Mouse (Mus musculus) cerebellum, adult (tissue): ENCODE results near the gene Rundc1.
"Not testable (repeated sequence)": the region's sequence is repeated elsewhere in the genome, so short reads cannot be mapped to it uniquely, and the experiment has no call there.

Experiments
- ATAC-seq: cut with Nextera tagmentation; 2 replicates; pipeline ENCODE4 v1.9.2; 2017; ENCODE audit warnings: mild to moderate bottlenecking, moderate library complexity, mixed read lengths; ENCODE audit not compliant: insufficient number of reproducible peaks, low FRiP score, low TSS enrichment

Gene Rundc1

DNA sequence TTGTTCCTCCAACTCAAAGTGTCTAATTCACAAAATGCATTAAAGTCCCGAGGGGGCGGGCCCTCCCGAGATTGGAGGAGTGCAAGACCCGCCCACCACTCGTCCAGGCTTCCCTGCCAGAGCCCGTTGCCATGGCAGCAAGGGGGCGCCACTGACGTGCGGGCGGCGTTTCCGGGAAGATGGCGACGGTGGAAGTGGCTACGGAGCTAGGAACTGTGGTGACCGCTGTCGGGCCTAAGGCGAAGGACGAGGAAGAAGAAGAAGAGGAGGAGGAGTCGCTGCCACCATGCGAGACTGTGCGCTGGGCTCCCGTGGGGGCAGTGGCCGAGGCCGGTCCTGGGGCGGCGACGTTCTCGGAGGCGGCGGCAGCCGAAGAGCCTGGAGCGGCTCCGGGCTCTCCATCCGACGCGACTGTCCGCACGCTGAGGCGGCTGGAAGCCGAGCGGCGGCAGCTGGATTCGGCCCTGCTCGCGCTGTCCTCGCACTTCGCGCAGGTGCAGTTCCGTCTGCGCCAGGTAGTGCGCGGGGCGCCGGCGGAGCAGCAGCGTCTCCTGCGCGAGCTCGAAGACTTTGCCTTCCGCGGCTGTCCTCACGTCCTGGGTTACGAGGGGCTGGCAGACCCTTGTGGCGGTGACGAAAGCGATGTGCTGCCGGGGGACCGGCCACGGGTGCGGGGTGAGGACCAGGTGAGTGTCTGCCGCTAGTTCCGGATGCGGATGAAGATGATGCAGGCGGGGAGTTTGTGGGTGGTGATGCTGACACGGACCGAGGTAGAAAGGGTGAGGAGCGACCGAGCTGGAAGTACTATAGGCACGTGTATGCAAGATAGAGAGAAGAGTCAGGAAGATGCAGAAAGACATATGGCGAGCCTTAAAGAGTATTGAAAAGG is at the start of gene Rundc1, which contains the start of gene Ptges3l:
Gene Rundc1 (plus strand): TSS at position 161 of the 889 bp plus-strand sequence.
Gene Ptges3l (minus strand): TSS at position 409 of the 889 bp plus-strand sequence.
- peak; percentile 93; the same call in 1 of the 2 replicates for ATAC-seq

DNA sequence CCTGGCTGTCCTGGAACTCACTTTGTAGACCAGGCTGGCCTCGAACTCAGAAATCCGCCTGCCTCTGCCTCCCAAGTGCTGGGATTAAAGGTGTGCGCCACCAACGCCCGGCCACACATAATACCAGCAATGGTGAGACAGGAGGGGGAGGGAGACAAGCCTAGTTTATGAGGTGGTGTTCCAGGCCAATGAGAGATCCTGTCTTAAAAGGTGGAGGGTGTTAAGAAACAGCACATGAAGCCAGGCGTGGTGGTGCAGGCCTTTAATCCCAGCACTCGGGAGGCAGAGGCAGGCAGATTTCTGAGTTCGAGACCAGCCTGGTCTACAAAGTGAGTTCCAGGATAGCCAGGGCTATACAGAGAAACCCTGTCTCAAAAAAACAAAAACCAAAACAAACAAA is 46.7 kb upstream of the Rundc1 start:
- ATAC-seq: not testable (repeated sequence)

DNA sequence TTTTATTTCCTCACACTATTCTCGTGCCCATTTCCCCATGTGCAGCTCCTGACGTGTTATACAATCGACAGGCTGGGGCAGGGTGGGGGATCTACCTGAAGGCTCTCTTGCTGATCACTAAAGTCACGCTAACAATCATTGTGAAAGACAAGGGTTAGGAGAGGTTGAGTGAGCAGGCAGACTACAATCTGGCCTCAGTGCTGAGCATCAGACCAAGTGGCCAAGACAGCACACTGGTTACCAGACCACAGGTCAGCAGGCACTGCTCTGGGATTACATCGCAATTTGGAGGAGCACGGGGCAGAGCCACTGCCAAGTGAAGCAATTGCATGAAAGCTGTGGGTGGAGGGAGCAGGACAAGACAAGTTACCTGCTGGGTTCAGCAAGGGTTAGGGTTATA is 46.0 kb upstream of the Rundc1 start:
- ATAC-seq: no peak

DNA sequence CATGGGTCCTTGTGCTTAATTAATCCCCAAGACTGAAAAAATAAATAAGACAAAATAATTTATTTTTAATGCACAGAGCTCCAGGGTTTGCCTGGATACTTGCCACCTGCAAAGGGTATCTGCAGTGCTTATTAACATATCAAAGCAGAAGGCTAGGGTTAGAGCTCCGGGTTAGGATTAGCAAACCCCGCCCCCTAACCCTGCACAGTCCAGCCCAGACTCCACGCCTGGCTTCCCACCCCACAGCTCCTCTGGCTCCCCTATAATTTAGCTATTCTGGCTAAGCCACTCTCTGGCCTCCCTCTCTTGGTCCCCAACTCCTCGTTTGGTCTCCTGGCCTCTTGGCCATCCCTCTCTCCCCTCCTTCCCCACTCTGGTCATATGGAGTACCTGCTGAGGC is 43.1 kb upstream of the Rundc1 start:
- ATAC-seq: no peak

DNA sequence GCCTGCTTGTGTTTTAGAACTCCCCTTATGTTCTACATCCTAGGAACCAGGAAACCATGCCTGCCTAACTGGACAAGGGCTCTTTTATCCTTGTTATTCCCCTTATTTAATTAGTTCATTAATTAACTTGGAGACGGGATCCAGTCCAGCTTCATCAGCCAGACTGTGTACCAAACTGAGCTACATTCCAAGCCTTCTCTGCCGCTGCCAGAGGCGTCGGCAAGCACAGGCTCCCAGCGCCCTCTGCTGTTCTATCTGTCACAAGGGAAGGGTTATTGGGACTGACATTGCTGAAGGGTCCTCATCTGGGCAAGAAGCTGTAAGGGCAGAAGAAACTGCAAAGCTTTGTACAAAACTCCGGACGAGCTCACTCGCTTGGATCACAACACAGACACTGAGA is 29.8 kb upstream of the Rundc1 start:
- ATAC-seq: no peak

DNA sequence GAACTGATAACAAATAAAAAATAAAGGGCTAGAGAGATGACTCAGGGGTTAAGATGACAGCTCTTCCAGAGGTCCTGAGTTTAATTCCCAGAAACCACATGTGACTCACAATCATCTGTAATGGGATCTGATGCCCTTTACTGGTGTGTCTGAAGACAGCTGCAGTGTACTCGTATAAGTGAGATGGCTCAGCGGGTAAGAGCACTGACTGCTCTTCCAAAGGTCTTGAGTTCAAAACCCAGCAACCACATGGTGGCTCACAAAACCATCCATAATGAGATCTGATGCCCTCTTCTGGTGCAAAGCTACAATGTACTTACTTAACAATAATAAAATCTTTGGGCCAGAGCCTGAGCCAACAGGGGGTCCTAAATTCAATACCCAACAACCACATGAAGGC is 9.6 kb upstream of the Rundc1 start:
- no peak for ATAC-seq

DNA sequence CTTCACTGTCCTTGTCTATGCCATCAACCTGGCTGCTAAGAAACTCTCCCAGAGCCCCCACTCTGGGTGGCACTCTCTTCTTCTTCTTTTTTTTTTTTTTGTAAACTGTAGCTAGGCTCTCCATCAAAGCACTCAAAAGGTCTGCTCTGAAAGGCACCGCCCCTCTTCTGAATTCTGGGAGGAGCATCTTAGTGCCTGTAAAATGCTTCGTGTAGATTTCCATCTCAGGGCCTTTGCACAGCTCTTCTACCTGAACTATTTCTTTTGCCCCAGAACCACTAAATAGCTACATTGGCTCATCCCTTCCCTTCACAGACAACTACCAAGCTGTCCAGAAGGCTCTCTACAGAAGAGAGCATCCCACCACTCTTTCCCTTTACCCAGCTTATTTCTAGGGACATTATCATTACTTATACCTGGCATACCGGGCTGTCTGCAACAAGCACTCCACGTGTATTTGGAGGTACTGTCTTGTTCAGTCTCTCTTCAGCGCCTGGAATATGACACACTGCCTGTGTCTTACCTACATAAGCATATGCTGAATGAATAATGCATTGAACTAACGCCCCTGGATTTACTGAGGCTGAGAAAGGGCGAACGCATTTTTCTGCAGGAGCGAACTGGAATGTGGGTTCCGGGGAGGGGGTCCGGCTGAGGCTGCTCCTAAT is 8.3 kb upstream of the Rundc1 start:
- ATAC-seq: no peak

DNA sequence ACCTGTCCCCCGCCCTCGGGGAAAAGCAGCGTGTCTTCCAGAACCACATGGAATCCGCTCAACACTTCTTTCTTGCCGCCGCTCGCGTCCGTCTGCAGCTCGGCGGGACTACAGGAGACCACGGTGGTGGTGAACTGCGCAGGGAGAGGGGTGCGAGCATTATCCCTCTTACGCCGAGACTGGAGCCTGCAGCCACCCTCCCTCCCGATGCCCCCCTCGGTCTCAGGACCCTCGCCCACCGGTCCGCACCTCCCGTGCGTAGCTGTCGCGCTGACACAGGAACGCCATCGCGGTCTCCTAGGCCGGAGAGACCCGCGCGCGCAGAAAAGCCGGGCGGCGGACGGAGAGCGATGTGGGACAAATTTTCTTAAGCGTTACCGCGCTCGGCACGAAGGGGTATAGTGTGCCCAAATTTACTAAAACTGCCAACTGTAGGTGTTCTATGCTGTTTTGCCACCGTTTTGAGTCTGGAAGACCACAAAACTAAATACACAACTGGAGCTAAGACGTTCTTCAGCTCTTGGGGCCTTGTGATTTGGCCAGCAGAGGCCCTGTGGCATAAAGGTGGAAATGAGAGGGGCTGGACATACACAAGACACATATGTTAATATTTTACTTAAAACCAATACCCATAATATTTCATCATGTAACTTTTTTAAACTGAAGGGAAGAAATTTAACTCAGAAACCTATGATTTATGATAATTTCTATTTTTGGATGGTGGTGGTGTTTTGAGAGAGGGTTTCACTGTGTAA is 7.6 kb upstream of the Rundc1 start, which contains the start of gene Aarsd1:
Gene Aarsd1 (minus strand): TSS at position 515 of the 755 bp plus-strand sequence.
- ATAC-seq: peak; percentile 68; the same call in 1 of the 2 replicates

DNA sequence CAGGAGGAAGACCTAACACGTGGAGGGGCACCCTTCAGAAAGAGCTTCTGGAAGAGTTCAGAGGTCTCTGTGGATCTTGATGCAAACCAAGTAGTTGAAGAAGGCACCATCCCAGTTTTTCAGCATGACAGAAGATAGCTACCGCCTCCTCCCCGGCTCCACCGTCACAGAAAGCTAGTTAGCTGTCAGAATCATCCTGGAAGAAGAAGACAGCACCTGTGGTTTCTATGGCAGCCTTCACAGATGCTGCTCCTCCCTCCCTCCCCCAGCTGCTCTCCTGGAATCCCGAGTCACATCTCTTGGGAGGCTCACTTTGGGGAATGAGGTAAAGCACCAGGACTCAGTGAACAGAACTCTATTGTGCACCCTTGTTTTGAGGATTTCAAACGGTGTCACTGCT is 5.9 kb upstream of the Rundc1 start:
- no peak for ATAC-seq

DNA sequence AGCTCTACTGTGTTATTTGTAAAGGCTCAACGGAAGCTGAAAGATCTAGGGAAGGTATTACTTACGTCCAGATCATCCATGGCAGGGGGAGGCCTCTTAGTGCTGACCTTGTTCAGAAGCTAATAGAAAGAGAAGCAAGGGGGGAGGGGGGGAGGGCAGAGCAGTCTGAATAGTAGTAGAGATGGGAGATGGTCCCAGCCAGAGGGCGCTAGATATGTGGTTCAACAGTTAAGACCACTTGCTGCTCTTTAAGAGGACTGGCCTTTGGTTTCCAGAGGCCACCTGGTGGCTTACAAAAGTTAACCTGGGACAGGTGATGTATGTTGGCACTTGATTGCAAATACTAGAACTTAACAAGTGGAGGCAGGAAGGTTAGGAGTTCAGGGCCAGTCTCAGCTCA is 5.3 kb upstream of the Rundc1 start:
- no peak for ATAC-seq

DNA sequence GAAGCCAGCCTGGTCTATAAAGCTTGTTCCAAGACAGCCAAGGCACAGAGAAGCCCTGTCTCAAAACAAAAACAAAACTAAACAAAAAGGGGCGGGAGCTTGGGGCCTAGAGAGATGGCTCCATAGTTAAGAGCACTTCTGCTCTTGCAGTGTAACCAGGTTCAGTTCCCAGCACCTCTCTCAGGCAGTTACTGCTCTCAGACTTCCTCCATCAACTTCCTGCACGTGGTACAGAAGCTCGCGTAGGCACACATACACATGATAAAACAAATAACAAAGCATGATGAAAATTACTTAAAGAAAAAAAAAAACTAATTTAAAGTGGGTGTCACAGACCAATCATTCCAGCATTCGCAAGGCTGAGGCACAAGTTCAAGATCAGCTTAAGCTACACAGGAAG is 4.7 kb upstream of the Rundc1 start:
- ATAC-seq: no peak

DNA sequence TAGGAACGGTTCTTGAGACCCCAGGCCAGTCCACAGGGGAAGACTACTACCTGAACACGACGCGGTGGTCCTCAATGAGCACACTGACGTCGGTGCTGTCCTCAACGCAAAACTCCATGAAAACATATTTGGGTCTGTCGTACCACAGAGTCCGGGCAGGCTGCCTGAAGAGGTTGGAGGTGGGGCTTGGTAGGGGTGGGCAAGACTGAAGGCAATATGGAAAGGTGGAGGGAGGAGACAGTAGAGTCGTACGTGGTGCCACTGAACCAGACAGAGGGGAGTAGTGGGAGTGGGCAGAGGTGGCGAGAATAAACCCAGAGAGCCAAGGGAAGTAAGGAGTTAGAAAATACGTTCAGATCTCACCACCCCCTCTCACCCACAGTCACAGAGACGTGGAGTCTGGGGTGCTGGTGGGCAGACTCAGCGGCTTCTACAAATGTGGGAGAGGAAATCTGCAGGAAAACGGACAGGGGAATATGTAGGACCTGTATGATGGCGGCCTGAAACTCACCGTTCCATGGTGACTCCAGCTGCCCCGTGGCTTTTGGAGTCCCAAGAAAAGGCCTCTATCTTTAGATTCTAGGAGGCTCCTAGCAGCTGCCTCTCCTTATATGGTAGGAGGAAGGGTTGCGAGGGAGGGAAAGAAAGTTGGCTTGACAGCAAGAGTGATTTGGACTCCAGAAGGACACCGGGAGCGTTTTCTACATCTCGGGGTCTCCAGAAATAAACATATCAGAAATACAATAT is 607 bp upstream of the Rundc1 start, which contains the start of gene Gm27029:
Gene Gm27029 (minus strand): TSS at position 692 of the 747 bp plus-strand sequence.
- no peak for ATAC-seq

DNA sequence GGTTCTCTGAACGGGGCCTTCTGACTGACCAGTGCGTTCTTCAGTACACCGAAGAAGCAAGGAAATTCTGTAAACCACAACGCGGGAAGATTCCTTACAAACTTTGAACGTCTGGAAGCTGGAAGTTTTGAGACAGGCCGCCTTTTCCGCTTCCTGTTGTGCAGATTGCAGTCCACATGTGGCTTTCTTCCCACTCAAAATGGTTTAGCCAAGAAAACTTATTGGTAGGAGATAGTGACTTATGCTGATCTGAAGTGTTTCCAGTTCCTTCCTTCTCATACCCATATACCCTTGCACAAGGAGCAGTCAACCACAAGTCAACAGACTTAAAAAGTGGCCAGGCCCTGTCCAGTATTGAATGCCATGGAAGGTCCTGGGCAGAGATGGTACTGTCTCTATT is 1.3 kb downstream of the Rundc1 start:
- no peak for ATAC-seq

DNA sequence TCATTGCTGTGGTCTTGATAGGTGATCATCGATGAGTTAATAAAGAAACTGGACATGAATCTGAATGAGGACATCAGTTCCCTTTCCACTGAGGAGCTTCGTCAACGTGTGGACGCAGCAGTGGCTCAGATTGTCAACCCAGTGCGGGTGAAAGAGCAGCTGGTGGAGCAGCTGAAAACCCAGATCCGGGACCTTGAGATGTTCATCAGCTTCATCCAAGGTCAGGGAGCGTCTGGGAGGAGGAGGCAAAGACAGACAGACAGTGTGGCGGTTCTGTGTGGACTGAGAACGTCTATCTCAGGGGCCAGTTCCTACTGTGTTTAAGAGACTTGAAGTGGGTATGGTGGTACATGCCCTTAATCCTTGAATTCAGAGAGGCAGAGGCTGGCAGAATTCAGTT is 6.4 kb downstream of the Rundc1 start:
- ATAC-seq: no peak

DNA sequence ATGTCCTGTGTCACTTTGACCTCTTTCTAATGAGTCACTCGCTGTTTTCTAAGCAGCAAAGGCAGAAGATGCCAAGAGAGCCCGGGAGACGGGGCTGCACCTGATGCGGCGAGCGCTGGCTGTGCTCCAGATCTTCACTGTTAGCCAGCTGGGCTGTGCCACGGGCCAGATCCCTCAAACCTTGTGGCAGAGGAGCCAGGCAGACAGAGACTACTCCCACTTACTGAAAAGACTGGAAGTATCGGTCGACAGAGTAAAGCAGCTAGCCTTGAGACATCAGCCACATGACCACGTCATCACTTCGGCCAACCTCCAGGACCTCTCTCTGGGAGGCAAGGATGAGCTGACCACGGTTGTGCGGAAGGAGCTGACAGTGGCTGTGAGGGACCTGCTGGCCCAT is 8.5 kb downstream of the Rundc1 start:
- no peak for ATAC-seq

DNA sequence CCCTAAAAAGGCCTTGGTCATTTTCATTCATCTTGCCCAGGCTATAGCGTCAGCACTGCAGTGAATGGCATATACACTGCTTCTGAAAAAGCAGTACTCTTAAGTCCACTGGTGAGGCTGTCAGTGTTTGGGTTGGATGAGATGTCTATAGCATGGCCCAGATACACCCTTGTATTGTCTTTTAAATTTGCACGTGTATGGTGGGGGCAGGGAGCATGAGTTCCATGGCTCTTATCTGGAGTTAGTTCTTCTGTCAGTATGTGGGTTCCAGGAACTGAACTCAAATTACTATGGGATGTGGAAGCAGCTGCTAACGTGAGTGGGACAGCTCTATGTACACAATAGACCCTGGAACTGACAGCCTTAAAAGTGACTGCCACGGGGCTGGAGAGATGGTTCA is 10.9 kb downstream of the Rundc1 start:
- no peak for ATAC-seq

DNA sequence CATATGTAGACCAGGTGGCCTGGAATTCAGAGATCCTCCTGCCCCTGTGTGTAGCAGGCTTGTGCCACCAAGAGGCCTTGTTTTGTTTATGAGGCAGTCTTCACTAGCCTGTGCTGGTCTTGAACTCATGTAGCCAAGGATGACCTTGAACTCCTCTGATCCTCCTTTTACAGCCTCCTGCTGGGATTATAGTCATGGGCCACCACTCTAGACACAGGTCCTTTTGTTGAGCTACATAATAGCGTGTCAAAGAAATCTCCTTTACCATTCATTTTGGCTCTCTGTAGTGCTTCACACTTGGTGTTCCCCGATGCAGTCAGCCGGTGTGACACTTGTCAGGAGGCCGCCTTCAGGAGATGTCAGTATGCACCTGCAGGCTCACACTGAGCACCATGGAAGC is 12.0 kb downstream of the Rundc1 start:
- no peak for ATAC-seq

DNA sequence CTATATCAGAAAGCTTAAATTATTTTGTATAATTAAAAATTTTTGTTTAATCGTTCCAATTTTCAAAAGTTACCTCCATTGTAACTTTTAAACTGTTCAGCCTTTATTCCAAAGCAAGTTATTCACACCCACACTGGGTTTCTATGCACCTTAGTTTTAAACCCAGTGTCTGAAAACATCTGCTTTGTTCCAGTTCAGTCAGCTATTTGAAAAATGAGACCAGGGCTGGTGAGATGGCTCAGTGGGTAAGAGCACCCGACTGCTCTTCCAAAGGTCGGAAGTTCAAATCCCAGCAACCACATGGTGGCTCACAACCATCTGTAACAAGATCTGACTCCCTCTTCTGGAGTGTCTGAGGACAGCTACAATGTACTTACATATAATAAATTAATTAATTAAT is 13.1 kb downstream of the Rundc1 start:
- not testable (repeated sequence) for ATAC-seq

DNA sequence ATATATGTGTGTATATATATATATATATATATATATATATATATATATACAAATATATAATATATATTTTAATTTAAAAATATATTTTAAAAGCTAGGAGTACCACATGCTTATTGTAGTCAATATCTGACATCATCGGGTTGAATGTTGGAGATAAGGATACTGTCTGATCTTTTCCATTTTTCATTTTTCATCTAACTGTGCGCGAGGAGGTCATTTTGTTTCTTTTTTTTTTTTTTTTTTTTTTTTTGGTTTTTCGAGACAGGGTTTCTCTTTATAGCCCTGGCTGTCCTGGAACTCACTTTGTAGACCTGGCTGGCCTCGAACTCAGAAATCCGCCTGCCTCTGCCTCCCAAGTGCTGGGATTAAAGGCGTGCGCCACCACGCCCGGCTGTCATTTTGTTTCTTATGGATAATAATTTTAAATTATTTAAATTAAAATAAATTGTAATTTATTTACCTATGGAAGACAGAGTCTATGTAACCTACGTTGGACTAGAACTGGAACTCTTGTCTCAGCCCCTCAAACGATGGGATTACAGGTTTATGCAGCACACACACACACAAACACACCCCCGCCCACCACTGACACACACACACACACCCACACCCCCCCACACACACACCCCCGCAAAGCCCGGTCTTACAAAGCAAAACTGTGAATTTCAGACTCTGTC is 16.7 kb downstream of the Rundc1 start:
- not testable (repeated sequence) for ATAC-seq
